Mouse (Mus musculus) liver, embryonic 15.5 days (tissue): Measurements from ENCODE around the gene Akap8l. TPM values are rescaled to one million over a fixed set of nuclear protein-coding genes. Genes with fewer than 3 reads are reported as not detected.

Source experiments
- ATAC-seq: fragments of 200-750 bp; cut with Nextera tagmentation; 2 replicates; pipeline ENCODE4 v1.8.0; 2017; ENCODE audit warnings: moderate number of reproducible peaks, mild to moderate bottlenecking, moderate library complexity; ENCODE audit not compliant: insufficient read depth
- H3K27ac ChIP-seq: fragments of 300-500 bp; sonication (generic); replicated peaks from 2 replicates; pipeline ENCODE4 v1.5.1; 2015; ENCODE audit warnings: mild to moderate bottlenecking, inconsistent platforms
- H3K27me3 ChIP-seq: fragments of 300-500 bp; sonication (generic); 2 replicates; pipeline ENCODE4 v1.6.1; 2015; ENCODE audit warnings: mild to moderate bottlenecking, inconsistent platforms
- H3K36me3 ChIP-seq: fragments of 300-500 bp; sonication (generic); replicated peaks from 2 replicates; pipeline ENCODE4 v1.6.1; 2015; ENCODE audit warnings: moderate library complexity, mild to moderate bottlenecking, inconsistent platforms
- H3K4me1 ChIP-seq: fragments of 300-500 bp; sonication (generic); replicated peaks from 2 replicates; pipeline ENCODE4 v1.6.1; 2015; ENCODE audit warnings: inconsistent platforms
- H3K4me2 ChIP-seq: fragments of 300-500 bp; sonication (generic); 2 replicates; pipeline ENCODE4 v1.6.1; 2015; ENCODE audit warnings: moderate library complexity, mild to moderate bottlenecking, inconsistent platforms
- H3K4me3 ChIP-seq: fragments of 300-500 bp; sonication (generic); replicated peaks from 2 replicates; pipeline ENCODE4 v1.5.1; 2015; ENCODE audit warnings: mild to moderate bottlenecking, inconsistent platforms
- H3K9ac ChIP-seq: fragments of 300-500 bp; sonication (generic); 2 replicates; pipeline ENCODE4 v1.6.1; 2015; ENCODE audit warnings: moderate library complexity, mild to moderate bottlenecking, inconsistent platforms
- H3K9me3 ChIP-seq: fragments of 300-500 bp; sonication (generic); replicated peaks from 2 replicates; pipeline ENCODE4 v1.6.1; 2016; ENCODE audit warnings: inconsistent platforms
- WGBS: fragments of 180-500 bp; shearing (Covaris S2); methylation state at CpG from one replicate; pipeline ENCODE4 v1.1.7; 2015; ENCODE audit warnings: mixed read lengths; ENCODE audit not compliant: insufficient replicate concordance; 5-methylcytosine and 5-hydroxymethylcytosine counted together
- polyA plus RNA-seq: library from polyadenylated mRNA; unstranded; fragments of >200 nt; fragmentation: Nextera tagmentation; extraction: Ambion mirVana; gene quantifications from 2 replicates; pipeline ENCODE4 v1.2.1, GENCODE M21; 2015

The Akap8l gene
- polyA plus RNA-seq: 36.1 and 39.1 TPM in 2 replicates

GRCm38 (mm10) chr17:32350382-32350983 is at the start of gene Akap8l:
Akap8l (minus strand) TSS chr17:32350607.
- peak within 1 kb of the TSS; percentile 88 for H3K27ac ChIP-seq
- peak within 1 kb of the TSS; percentile 76 for H3K9ac ChIP-seq
- peak within 1 kb of the TSS; percentile 91 for H3K4me3 ChIP-seq
- under 1% methylated on average over 37 of the region's 37 CpGs for WGBS
- H3K9me3 ChIP-seq: no peaks in the 10 kb centered on the region
- H3K4me2 ChIP-seq: peak within 1 kb of the TSS; percentile 88
- ATAC-seq: peak; percentile 97
- H3K36me3 ChIP-seq: peaks cover 21% of the 10 kb centered on the region
- peaks cover 50% of the 10 kb centered on the region for H3K4me1 ChIP-seq
- H3K27me3 ChIP-seq: no peaks in the 10 kb centered on the region

GRCm38 (mm10) chr17:32396266-32396665 is 45.9 kb upstream of the Akap8l start:
- peaks cover 42% of the 10 kb centered on the region for H3K27me3 ChIP-seq
- no peak overlapping the region for H3K27ac ChIP-seq
- no peaks in the 10 kb centered on the region for H3K9me3 ChIP-seq
- H3K9ac ChIP-seq: no peak overlapping the region
- WGBS: 55% methylated on average over 37 of the region's 37 CpGs
- H3K4me2 ChIP-seq: peak overlapping the region; percentile 42
- 0 out of 2 replicates have a peak overlapping the region, but pooled peaks have one; percentile 6 for H3K4me3 ChIP-seq
- H3K36me3 ChIP-seq: no peaks in the 10 kb centered on the region
- ATAC-seq: no peak
- peaks cover 16% of the 10 kb centered on the region for H3K4me1 ChIP-seq

GRCm38 (mm10) chr17:32393944-32394343 is 43.5 kb upstream of the Akap8l start:
- H3K4me2 ChIP-seq: no peak overlapping the region
- WGBS: 70% methylated on average over 10 of the region's 10 CpGs
- peaks cover 41% of the 10 kb centered on the region for H3K27me3 ChIP-seq
- H3K9ac ChIP-seq: no peak overlapping the region
- peaks cover 24% of the 10 kb centered on the region for H3K4me1 ChIP-seq
- no peak overlapping the region for H3K4me3 ChIP-seq
- H3K36me3 ChIP-seq: no peaks in the 10 kb centered on the region
- no peaks in the 10 kb centered on the region for H3K9me3 ChIP-seq
- H3K27ac ChIP-seq: no peak overlapping the region
- ATAC-seq: no peak

GRCm38 (mm10) chr17:32389101-32389659 is 38.8 kb upstream of the Akap8l start, which contains the start of gene Wiz:
Wiz (minus strand) TSS chr17:32389439.
- Histone ChIP-seq H3K36me3 (no peaks in the 10 kb centered on the region), H3K27me3 (peaks cover 18% of the 10 kb centered on the region), H3K4me3 (peak within 1 kb of the TSS; percentile 73), H3K27ac (peak within 1 kb of the TSS; percentile 85), H3K4me1 (peaks cover 40% of the 10 kb centered on the region), H3K9me3 (no peaks in the 10 kb centered on the region), H3K4me2 (peak within 1 kb of the TSS; percentile 99), H3K9ac (peak within 1 kb of the TSS; percentile 71)
- WGBS: under 1% methylated on average over 39 of the region's 44 CpGs
- peak; percentile 84 for ATAC-seq

GRCm38 (mm10) chr17:32388370-32389100 is 38.1 kb upstream of the Akap8l start:
- H3K27me3 ChIP-seq: peaks cover 18% of the 10 kb centered on the region
- peak overlapping the region; percentile 73 for H3K4me3 ChIP-seq
- WGBS: 2% methylated on average over 39 of the region's 39 CpGs
- peaks cover 40% of the 10 kb centered on the region for H3K4me1 ChIP-seq
- ATAC-seq: peak; percentile 72
- no peaks in the 10 kb centered on the region for H3K9me3 ChIP-seq
- H3K4me2 ChIP-seq: peak overlapping the region; percentile 99
- peak overlapping the region; percentile 71 for H3K9ac ChIP-seq
- peak overlapping the region; percentile 85 for H3K27ac ChIP-seq
- no peaks in the 10 kb centered on the region for H3K36me3 ChIP-seq

GRCm38 (mm10) chr17:32387986-32388369 is 37.6 kb upstream of the Akap8l start:
- Histone ChIP-seq H3K36me3 (no peaks in the 10 kb centered on the region), H3K4me3 (peak overlapping the region; percentile 73), H3K9me3 (no peaks in the 10 kb centered on the region), H3K27ac (peak overlapping the region; percentile 85; the same call in 1 of the 2 replicates), H3K4me1 (peaks cover 38% of the 10 kb centered on the region), H3K27me3 (peaks cover 18% of the 10 kb centered on the region), H3K9ac (peak overlapping the region; percentile 71; the same call in 1 of the 2 replicates), H3K4me2 (peak overlapping the region; percentile 99)
- ATAC-seq: no peak
- WGBS: 62% methylated on average over 7 of the region's 7 CpGs

GRCm38 (mm10) chr17:32386659-32387432 is 36.4 kb upstream of the Akap8l start:
- WGBS: 44% methylated on average over 9 of the region's 9 CpGs
- no peak overlapping the region for H3K27ac ChIP-seq
- no peak for ATAC-seq

GRCm38 (mm10) chr17:32383661-32384060 is 33.3 kb upstream of the Akap8l start:
- Histone ChIP-seq H3K9ac (no peak overlapping the region), H3K27me3 (no peaks in the 10 kb centered on the region), H3K4me2 (no peak overlapping the region), H3K4me1 (peaks cover 19% of the 10 kb centered on the region), H3K27ac (no peak overlapping the region), H3K4me3 (no peak overlapping the region), H3K9me3 (no peaks in the 10 kb centered on the region), H3K36me3 (no peaks in the 10 kb centered on the region)
- ATAC-seq: no peak
- 75% methylated on average over 5 of the region's 5 CpGs for WGBS

More at GRCm38 (mm10) chr17:32386659-32387432, 36.4 kb upstream of the Akap8l start:
- no peak overlapping the region for H3K9ac ChIP-seq
- no peak overlapping the region for H3K4me3 ChIP-seq
- no peaks in the 10 kb centered on the region for H3K36me3 ChIP-seq
- peaks cover 30% of the 10 kb centered on the region for H3K4me1 ChIP-seq
- H3K9me3 ChIP-seq: no peaks in the 10 kb centered on the region
- H3K27me3 ChIP-seq: peaks cover 7% of the 10 kb centered on the region; the same call in 1 of the 2 replicates
- no peak overlapping the region for H3K4me2 ChIP-seq

- Histone ChIP-seq H3K27me3 (no peaks in the 10 kb centered on the region), H3K9me3 (no peaks in the 10 kb centered on the region), H3K4me1 (peaks cover 11% of the 10 kb centered on the region), H3K27ac (no peak overlapping the region), H3K36me3 (no peaks in the 10 kb centered on the region), H3K9ac (no peak overlapping the region), H3K4me2 (no peak overlapping the region), H3K4me3 (no peak overlapping the region)
- 83% methylated on average over 7 of the region's 7 CpGs for WGBS
- ATAC-seq: no peak
Observed at GRCm38 (mm10) chr17:32382576-32382975, 32.2 kb upstream of the Akap8l start.

GRCm38 (mm10) chr17:32378786-32379185 is 28.4 kb upstream of the Akap8l start:
- Histone ChIP-seq H3K4me3 (no peak overlapping the region), H3K9me3 (no peaks in the 10 kb centered on the region), H3K36me3 (peaks cover 7% of the 10 kb centered on the region; the same call in 1 of the 2 replicates), H3K4me2 (no peak overlapping the region), H3K27me3 (no peaks in the 10 kb centered on the region), H3K4me1 (peaks cover 16% of the 10 kb centered on the region), H3K9ac (no peak overlapping the region), H3K27ac (no peak overlapping the region)
- WGBS: 65% methylated on average over 2 of the region's 2 CpGs
- ATAC-seq: no peak
